ENCODE assay signal across 1 mouse cellular context in genomic region chr8:106140769-106141168, GRCm38 (mm10).
TF ChIP-seq lines count a peak whose summit lies in the region.

No protein-coding gene starts in this region.

TF ChIP-seq in CH12.LX, 34 proteins besides CTCF, POLR2A, EP300 and RAD21 (continued from another document):
- no peak for TF ChIP-seq TCF12 (IDR thresholded peaks at IDR 0.05; ENCODE audit: low read depth, low read length)
- no peak for TF ChIP-seq JUND (conservative IDR thresholded peaks at IDR 0.05; ENCODE audit: low read depth, low read length)
- TF ChIP-seq E2F4 (IDR thresholded peaks at IDR 0.05; ENCODE audit: insufficient replicate concordance, low read depth, low read length) = no peak
- no peak for TF ChIP-seq ELF1 (IDR thresholded peaks at IDR 0.05; ENCODE audit: low read depth, low read length)
- no peak for TF ChIP-seq KAT2A (IDR thresholded peaks at IDR 0.05; ENCODE audit: insufficient replicate concordance, low read length)
- TF ChIP-seq UBTF (IDR thresholded peaks at IDR 0.05; ENCODE audit: low read depth, low read length) = no peak
- TF ChIP-seq CHD2 (IDR thresholded peaks at IDR 0.05; ENCODE audit: low read length) = no peak
- 0 out of 2 replicates have a peak, but pooled peaks have one; percentile 25 for TF ChIP-seq MYC (IDR thresholded peaks at IDR 0.05; ENCODE audit: low read depth, low read length)
- no peak for TF ChIP-seq MEF2A (IDR thresholded peaks at IDR 0.05; ENCODE audit: borderline replicate concordance, low read depth, low read length)
- TF ChIP-seq ZKSCAN1 (IDR thresholded peaks at IDR 0.05; ENCODE audit: borderline replicate concordance, low read depth, low read length) = no peak
- TF ChIP-seq NELFE (IDR thresholded peaks at IDR 0.05; ENCODE audit: low read depth, low read length) = no peak
